Comparison of ENCODE assay signal across 1 mouse cellular context in the genomic region with DNA sequence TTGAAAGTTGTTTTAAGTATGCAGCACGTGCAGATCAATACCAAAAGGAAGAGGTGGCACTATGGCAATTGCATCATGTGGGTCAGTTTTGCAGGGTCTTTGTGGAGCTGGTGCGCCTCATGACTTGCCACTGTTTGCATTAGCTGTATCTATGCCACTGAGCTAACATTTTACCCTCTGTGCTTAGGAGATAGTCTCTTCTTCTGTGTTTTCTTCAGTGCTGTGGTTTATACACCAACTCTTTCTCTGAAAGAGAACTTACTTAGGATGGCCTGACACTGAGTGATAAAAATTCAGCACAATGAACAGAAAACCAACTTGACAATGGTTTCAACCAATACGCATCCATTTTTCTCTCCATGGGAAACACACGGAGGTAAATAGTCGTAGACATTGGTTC.
A peak's percentile ranks its signal among the peaks of the same experiment; 100 is the strongest.
TF ChIP-seq lines count a peak whose summit lies in the region.

No protein-coding gene starts in this region.

TF ChIP-seq in MEL, 35 proteins besides CTCF, POLR2A, EP300 and RAD21 (continued from another document):
- TF ChIP-seq KAT2A (conservative IDR thresholded peaks at IDR 0.05; ENCODE audit: low read depth, low read length) (no peak), NELFE (IDR thresholded peaks at IDR 0.05; ENCODE audit: low read depth, low read length) (no peak), CHD1 (IDR thresholded peaks at IDR 0.05; ENCODE audit: low read depth, low read length) (no peak), MYB (IDR thresholded peaks at IDR 0.05; ENCODE audit: low read depth, low read length) (0 out of 2 replicates have a peak, but pooled peaks have one; percentile 15), ETS1 (IDR thresholded peaks at IDR 0.05; ENCODE audit: low read depth, low read length) (peak; percentile 29; the same call in 1 of the 2 replicates), TAL1 (IDR thresholded peaks at IDR 0.05; ENCODE audit: low read length) (peak; percentile 83), JUND (IDR thresholded peaks at IDR 0.05; ENCODE audit: low read depth, low read length) (no peak), USF2 (IDR thresholded peaks at IDR 0.05; ENCODE audit: borderline replicate concordance in 1 of 2, insufficient read depth in 1 of 2, low read depth in 1 of 2, low read length in 2 of 2) (no peak), ZC3H11A (IDR thresholded peaks at IDR 0.05; ENCODE audit: low read depth, low read length) (no peak), MAFK (IDR thresholded peaks at IDR 0.05; ENCODE audit: borderline replicate concordance, low read depth, low read length) (no peak), BHLHE40 (IDR thresholded peaks at IDR 0.05; ENCODE audit: borderline replicate concordance, low read depth, low read length) (0 out of 2 replicates have a peak, but pooled peaks have one; percentile 41), MEF2A (IDR thresholded peaks at IDR 0.05; ENCODE audit: extremely low read depth, insufficient replicate concordance, low read depth, low read length, poor library complexity, severe bottlenecking) (no peak), SIN3A (IDR thresholded peaks at IDR 0.05; ENCODE audit: low read length) (0 out of 2 replicates have a peak, but pooled peaks have one; percentile 23), ZKSCAN1 (IDR thresholded peaks at IDR 0.05; ENCODE audit: low read depth, low read length) (no peak), ZNF384 (IDR thresholded peaks at IDR 0.05; ENCODE audit: low read depth, low read length) (no peak), E2F4 (IDR thresholded peaks at IDR 0.05; ENCODE audit: borderline replicate concordance, low read depth, low read length) (no peak), MAZ (IDR thresholded peaks at IDR 0.05; ENCODE audit: low read depth, low read length) (no peak), CHD2 (IDR thresholded peaks at IDR 0.05; ENCODE audit: low read length) (no peak), POLR2AphosphoS5 (IDR thresholded peaks at IDR 0.05; ENCODE audit: borderline replicate concordance, low read depth, low read length) (no peak), HCFC1 (IDR thresholded peaks at IDR 0.05; ENCODE audit: low read depth, low read length) (no peak), NRF1 (IDR thresholded peaks at IDR 0.05; ENCODE audit: insufficient read depth, low read depth, low read length, poor library complexity, severe bottlenecking) (no peak), GATA1 (IDR thresholded peaks at IDR 0.05; ENCODE audit: low read depth, low read length) (peak; percentile 52; the same call in 1 of the 2 replicates), GABPA (IDR thresholded peaks at IDR 0.05; ENCODE audit: low read depth, low read length) (no peak), RCOR1 (IDR thresholded peaks at IDR 0.05; ENCODE audit: low read depth, low read length) (no peak), ELF1 (IDR thresholded peaks at IDR 0.05; ENCODE audit: low read depth, low read length) (no peak), TBP (IDR thresholded peaks at IDR 0.05; ENCODE audit: low read depth, low read length) (no peak), SMC3 (IDR thresholded peaks at IDR 0.05; ENCODE audit: low read depth, low read length) (no peak), ZMIZ1 (IDR thresholded peaks at IDR 0.05; ENCODE audit: low read depth, low read length) (no peak), MYC (IDR thresholded peaks at IDR 0.05; ENCODE audit: low read depth, low read length) (no peak), POLR2AphosphoS2 (IDR thresholded peaks at IDR 0.05; ENCODE audit: low read length) (no peak), MXI1 (IDR thresholded peaks at IDR 0.05; ENCODE audit: low read depth, low read length) (no peak)
